Mouse (Mus musculus): ENCODE data around the gene Zbtb22.
"Not testable (repeated sequence)": the region's sequence is repeated elsewhere in the genome, so short reads cannot be mapped to it uniquely, and the experiment has no call there.

Zbtb22 gene

DNA sequence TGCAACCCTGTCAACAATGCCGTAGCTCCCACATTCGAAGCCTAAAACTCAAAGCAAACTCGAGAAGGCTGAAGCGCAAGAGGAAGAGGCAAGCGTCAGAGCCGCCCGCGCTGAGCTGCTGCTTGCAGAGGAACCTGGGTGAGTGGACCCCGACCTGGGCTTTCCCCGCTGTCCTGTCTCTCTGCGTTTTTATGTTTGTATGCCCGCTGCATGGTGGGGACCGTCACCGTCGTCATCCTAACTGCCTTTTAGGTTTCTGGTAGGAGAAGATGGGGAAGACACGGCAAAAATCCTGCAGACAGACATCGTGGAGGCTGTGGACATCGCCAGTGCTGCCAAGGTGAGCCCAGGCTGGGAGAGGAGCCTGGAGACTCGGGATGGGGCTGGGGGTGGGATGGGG is 25.7 kb downstream of the Zbtb22 start:
- DNase-seq (ENCODE audit: low spot score in 2 of 2) = no peak

DNA sequence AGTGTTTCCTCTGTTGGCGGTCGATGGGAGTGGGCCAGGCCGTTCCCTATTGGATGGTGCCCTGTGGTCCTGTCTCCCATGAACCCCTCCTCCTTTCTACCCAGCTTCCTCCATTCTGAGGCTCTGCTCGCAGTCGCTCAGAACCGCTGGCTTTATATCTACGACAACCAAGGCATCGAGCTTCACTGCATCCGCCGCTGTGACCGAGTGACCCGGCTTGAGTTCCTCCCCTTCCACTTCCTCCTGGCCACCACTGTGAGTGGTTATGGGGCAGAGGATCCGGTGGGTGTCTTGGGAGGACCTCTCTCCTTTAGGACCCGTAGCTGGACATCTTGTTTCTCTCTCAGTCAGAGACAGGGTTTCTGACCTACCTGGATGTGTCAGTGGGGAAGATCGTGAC is 27.8 kb downstream of the Zbtb22 start:
- DNase-seq (ENCODE audit: low spot score in 2 of 2) = no peak

DNA sequence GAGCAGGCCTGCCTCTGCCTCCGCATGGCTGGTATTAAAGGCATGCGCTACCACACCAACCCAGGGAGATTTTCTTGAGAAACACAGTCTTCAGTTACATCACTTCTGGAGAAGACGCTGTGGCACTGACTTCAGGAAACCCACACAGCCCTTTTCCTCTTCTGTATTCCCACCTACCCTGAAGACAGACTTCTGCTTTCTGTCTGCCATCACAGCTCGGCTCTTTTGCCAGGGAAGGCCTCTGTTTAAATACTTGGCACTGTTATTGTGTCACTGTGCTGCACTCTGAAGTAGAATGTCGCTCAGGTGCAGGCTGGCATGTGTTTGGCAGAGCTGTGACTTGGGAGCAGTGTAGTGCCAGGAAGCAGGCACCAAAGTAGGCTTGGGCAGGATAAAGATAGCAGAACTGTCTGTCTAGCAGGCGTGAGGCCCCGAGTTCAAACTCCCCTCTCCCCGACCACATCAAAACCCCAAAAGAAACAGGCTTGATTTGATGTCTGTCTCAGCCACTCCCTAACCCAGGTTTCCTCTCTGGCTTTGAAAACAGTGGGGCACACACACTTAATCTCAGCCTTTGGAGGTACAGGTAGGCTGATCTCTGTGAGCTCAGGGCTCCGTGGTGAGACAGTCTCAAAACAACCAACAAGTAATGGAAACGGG is 31.9 kb downstream of the Zbtb22 start:
- no peak for DNase-seq (ENCODE audit: low spot score in 2 of 2)

DNA sequence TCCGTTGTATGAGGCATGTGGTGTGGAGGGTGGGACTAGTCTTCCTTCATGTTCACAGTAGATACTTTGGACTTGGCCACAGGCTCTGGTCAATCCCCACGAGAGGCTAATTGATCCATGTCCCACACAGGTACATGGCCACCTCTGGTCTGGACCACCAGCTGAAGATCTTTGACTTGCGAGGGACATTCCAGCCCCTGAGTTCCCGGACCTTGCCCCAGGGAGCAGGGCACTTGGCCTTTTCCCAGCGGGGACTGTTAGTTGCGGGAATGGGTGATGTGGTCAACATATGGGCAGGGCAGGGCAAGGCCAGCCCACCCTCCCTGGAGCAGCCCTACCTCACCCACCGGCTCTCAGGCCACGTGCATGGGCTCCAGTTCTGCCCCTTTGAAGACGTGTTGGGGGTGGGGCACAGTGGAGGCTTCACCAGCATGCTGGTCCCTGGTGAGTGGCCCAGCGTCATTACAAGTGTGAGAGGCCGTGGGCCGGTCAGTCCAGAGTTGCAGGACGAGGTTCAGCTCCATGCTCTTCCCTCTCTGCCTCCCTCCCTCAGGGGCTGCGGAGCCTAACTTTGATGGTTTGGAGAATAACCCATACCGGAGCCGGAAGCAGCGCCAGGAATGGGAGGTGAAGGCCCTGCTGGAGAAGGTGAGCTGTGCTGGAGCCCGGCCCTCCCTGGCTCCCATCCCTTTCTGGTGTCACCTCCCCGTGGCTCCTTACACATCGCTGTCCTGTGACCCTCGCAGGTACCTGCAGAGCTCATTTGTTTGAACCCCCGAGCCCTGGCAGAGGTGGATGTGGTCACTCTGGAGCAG is 32.6 kb downstream of the Zbtb22 start:
- no peak for DNase-seq (ENCODE audit: low spot score in 2 of 2)

DNA sequence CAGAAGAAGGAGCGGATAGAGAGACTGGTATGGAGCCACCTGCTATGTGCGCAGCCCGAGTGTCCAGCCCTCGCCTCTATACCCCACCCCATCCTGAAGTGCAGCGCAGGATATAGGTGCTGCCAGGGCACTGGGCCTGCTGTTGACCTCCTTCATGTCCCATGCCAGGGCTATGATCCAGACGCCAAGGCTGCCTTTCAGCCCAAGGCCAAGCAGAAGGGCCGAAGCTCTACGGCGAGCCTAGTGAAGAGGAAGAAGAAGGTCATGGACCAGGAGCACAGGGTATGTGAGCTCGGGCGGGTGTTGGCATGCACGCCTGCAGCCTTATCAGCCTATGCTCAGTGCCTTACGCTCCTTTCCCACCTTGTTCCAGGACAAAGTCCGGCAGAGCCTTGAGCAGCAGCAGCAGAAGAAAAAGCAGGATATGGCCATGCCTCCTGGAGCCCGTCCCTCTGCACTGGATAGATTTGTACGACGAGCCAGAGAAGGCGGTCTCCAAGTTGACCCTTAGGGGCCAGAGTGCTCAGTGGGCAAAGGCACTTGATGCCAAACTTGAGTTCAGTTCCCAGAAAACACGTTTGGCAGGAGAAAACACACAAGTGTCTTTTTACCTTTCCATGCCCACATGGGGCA is 33.3 kb downstream of the Zbtb22 start:
- no peak for DNase-seq (ENCODE audit: low spot score in 2 of 2)

DNA sequence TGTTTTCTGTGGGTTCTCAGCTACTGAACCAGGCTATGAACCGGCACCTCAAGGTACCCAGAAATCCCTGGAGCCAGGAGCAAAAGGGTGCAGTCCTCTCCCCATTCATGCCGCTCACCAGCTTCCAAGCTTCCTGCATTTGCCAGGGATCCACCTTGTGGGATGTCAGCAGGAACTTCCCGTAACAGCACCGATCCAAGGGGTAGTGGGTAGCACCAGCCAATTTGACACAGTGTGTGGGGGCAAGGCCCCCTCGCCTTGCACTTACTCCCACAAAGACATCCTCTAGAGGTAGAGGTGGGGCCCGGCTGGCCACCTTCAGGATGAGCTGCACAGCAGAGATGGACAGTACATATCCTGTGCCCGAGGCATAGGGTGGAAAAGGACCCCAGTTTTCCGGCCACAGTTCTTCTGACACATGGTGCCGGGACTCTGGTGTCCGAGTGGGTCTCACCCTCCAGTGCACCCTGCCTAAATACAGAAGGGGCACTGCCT is 34.5 kb downstream of the Zbtb22 start:
- peak in 1 of 2 experiments; percentile 59 for DNase-seq (ENCODE audit: low spot score in 2 of 2)

DNA sequence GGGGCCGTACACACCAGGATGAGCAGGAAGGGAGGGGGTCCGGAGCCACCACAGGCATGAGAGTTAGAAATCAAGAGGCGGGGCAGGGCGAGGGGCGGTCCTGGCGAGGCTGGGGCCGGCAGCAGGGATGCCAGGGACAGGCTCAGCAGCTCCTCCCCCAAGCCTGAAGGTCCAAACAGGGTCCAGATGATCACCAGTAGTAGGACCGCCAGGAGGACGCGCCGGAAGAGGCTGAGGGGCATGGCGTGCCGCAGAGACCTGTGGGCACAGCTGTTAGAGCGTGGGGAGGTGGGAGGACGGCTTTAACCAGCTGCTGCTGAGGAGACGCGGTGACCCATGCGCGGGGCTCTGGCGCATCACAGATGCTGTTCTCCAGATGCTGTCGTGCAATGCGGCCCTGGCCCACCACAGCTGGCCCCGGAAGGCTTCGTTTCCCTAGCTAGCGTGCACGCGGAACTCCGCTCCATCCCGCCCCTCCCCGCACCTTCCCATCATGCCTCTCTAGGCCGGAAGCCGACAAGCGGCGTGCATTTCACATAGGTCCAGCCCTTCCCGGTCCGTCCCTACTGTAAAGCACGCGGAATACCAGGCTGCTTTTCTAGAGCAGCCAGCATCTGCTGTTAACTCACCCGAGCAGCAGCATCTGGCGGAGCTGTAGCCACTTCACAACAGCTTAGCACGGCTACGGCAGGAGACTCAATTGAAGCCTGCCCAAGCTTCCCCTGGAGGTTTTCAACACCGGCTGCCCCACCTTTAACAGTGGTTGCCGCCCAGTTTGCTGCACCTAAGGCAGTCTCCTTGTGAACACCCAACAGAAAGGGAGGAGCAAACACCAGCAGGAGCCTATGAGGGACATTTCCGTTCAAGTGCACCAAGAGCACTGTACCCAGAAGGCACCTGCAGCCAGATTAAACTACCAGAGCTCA is 35.6 kb downstream of the Zbtb22 start, which contains the start of gene B3galt4:
Gene B3galt4 (minus strand): TSS at position 468 of the 926 bp plus-strand sequence.
- peak; percentile 82 to 83 for DNase-seq (ENCODE audit: low spot score in 2 of 2)

DNA sequence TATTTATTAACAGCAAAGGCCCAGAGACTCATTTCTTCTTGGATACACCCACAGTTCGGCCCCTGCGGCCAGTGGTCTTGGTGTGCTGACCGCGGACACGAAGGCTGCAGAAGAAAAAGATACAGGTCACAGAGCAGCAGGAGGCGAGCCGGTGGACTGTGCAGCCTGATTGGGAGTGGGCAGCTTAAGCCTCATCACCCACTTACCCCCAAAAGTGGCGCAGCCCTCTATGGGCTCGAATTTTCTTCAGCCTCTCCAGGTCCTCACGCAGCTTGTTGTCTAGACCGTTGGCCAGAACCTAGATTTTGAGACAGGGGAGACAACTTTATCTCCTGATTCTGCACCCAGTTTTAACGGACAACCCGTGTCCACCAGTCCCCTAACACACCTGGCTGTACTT is 36.3 kb downstream of the Zbtb22 start:
- DNase-seq (ENCODE audit: low spot score in 2 of 2) = not testable (repeated sequence)

DNA sequence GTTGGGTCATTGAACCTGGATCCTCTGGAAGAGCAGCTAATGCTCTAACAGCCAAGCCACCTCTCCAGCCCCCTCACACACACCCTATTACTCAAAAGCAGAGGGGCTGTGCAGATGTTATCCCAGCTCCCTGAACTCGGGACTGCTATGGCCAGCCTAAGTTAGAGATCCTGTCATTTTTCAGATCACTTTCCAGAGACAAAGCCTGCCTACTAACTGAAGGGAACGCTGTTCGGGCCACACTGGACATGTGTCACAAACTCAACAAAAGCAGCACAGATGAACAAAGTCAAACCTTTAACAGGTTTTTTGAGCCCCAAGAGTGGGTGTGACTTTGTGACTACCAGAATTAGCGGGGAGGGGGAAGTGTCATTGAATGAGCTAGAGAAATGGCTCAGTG is 37.2 kb downstream of the Zbtb22 start:
- no peak for DNase-seq (ENCODE audit: low spot score in 2 of 2)

DNA sequence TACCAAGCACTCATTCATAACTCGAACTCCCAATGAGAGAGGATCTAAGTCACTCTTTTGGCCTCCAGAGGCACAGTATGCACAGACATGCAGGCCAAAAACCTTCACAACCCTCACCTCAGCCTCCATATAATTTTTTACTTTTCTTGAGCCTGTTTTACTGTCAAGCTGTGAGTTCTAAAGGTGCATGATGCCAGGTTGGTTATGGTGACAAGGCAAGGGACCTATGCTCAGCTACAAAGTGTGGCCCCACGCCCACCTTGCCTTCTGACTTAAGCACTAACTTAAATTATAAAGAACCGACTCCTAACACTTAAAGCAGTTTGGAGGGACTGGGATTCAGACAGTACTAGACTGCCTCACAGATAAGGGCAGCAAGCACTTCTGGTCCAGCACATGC is 37.6 kb downstream of the Zbtb22 start:
- DNase-seq (ENCODE audit: low spot score in 2 of 2) = no peak

DNA sequence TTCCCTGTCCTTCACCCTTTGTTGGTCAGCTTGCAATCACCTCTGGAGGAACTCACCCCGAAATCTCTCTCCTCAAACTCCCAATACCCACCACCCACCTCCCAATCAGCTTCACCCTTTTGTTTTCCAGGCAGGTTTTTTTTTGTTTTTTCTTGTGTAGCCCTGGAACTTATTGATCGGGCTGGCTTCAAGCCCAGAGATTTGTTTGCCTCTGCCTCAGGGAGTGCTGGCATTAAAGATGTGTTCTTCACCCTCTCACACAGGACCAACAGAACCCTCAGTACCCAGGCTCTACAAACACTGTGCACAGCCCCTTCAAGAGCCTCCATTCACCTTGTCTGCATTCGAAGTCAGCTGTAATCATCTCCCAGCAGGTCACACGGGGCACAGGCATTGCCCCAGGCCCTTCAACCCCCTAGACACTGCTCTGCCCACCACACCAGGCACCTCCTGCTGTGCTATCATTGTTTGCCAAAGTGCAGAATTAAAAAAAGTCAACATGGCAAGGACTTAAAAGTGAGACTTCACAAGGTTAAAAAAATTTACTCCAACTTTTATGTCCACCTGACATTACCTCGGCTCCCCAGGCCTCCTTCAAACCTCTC is 38.4 kb downstream of the Zbtb22 start:
- no peak for DNase-seq (ENCODE audit: low spot score in 2 of 2)

DNA sequence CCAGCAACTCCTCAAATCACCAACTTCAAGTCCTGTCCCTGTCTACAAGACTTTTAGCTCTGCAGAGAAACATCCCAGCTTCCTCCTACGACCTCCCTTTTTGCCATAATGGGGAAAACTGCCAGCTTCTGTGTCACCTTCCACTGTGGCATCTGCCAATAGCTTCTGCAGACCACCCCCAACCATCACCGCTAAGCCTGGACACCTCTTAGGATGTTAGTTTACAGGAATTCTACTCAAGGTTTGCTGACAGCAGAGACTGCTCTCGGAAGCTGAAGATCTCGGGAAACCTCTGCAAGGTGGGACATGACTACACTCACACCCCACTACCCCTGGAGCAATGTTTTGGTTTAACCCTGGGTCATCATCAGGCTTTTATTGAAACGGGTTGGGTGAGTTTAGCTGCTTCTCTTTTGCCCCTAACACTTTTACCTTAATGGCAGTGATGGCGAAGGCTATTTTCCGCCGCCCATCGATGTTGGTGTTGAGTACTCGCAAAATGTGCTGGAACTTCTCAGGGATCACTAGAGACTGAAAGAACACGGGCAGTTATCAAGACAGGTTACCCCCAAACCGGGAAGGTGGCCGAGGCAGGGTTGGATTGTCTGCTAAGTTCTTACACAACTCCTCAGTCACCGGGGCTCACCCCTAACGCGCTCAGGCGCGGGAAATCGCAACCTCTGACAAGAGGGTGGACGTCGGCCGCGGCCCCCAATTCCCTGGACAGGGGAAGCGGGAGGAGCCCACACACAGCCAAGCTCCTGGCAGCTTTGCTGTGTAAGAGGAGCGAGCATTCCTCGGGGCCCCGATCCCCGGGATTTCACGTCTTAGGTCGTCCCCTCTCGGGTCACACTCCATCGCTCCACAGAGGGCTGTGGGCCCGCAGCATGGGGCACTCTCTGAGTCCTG is 39.2 kb downstream of the Zbtb22 start:
- DNase-seq (ENCODE audit: low spot score in 2 of 2) = no peak

DNA sequence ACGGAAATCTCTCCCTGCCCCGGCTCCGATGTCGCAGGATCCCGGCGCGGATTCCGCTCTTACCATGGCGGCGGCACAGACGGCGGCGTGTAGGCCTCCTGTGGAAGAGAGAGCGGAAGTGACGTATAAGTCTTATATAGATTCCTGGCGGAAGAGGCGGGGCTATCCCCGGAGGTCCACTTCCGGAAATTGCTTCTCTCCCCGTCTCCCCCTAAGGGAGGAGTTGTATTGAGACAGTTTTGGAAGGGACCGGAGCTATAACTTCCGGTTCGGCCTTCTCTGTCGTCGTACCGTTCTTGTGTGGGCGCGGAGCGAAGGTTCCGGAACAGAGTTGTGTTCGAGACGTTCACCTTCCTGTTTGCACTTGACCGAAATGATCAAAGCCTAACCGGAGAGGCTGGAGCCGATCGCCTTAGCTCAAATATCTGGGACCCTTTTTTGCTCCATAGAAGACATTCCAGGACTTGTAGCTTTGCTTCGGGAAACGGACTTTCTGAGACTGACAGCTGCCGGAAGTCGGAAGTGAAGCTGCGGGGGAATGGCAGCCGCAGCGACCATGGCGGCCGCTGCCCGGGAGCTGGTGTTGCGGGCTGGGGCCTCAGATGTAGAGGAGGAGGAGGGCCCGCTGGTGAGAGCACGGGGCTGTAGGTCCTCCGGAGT is 40.0 kb downstream of the Zbtb22 start, which contains the start of the genes Vps52 and Rps18:
Gene Vps52 (plus strand): TSS at position 258 of the 660 bp plus-strand sequence.
Gene Rps18 (minus strand): TSS at position 447 of the 660 bp plus-strand sequence.
- DNase-seq (ENCODE audit: low spot score in 2 of 2) = peak; percentile 93

DNA sequence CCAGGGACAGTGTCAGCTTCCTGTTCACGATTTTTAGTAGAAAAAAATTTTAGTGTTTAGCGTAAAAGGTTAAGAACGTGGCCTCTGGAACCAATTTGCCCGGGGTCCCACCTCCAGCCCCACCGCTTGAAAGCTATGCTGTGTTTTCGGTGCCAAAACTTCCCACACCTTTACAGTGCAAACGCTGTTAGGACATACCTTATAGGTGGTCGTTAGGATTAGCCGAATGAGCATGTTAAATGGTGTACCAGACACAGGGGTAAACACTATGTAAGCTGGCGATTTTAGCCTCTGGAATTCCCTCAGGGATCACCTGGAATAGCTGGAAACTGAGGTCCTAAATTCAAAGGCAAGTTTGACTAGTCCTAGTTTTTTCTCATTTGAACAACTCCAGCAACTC is 40.6 kb downstream of the Zbtb22 start:
- DNase-seq (ENCODE audit: low spot score in 2 of 2) = no peak

DNA sequence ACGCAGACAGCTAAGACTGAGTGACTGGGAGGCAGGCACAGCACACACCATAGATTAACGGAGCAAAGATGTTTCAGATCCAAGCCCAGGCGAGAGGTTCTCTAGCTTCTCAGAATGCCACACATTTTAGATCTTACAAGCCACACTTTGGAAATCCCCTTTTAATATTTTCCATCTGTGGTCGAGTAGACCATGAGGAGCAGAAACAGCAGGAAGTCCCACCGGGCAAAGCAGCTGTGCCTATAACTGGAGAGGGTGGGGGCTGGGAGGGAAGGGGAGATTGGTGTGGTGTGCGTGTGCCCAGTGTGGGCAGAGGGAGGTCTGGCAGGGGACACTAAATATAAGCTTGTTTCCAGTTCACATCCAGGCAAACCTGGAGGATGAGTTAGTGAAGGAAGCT is 41.8 kb downstream of the Zbtb22 start:
- DNase-seq (ENCODE audit: low spot score in 2 of 2) = no peak

DNA sequence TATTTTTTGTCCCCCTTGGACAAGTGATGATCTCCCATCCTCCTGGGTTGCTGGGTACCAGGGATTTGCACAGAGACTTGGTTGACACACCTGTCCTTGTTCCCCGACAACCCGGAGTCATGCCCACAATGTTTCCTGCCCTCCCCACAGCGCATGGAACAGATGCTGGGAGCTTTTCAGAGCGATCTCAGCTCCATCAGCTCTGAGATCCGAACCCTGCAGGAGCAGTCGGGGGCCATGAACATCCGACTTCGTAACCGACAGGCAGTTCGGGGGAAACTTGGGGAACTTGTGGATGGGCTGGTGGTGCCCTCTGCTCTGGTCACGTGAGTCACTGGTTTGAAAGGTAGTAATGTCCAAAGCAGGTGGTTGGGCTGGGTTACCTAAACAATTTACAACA is 42.7 kb downstream of the Zbtb22 start:
- peak in 1 of 2 experiments; percentile 59 for DNase-seq (ENCODE audit: low spot score in 2 of 2)

DNA sequence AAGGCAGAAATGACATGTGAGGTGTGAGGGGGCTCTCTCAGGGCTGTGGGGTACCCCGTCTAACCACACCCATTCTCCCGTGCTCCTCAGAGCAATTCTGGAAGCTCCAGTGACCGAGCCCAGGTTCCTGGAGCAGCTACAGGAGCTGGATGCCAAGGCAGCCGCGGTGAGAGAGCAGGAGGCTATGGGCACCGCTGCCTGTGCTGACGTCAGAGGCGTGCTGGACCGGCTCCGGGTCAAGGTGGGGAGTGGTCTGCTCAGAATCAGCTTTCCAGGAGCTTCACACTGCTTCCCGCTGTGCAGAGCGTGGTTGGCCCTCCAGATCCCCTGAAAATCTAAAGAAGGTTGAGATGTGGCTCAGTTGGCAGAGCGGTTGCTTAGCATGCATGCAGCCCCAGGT is 43.4 kb downstream of the Zbtb22 start:
- peak in 1 of 2 experiments; percentile 67 for DNase-seq (ENCODE audit: low spot score in 2 of 2)

DNA sequence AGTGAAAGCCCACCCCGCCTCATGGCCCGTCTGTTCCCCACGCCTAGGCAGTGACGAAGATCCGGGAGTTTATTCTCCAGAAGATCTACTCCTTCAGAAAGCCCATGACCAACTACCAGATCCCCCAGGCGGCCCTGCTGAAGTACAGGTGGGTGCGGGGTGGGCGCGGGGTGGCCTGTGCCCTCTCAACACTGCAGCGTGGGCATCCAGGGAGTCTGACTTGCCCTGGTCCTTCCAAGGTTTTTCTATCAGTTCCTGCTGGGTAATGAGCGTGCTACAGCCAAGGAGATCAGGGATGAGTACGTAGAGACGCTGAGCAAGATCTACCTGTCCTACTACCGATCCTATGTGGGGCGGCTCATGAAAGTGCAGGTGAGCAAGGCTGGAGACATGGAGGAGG is 44.2 kb downstream of the Zbtb22 start:
- DNase-seq (ENCODE audit: low spot score in 2 of 2) = peak in 1 of 2 experiments; percentile 59

DNA sequence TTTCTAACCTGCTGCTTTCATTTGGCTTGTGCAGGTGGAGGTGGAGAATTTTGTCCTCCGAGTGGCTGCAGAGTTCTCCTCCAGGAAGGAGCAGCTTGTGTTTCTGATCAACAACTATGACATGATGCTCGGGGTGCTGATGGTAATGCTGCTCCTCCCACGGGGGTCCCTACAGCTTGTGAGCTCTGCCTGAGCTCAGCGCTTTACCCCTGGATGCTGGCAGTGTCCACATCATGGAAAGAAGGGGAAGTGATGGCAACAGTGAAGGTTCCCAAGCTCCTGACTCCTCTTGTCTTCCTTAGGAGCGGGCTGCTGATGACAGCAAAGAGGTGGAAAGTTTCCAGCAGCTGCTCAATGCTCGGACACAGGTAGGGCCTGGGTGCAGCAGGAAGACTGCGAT is 47.2 kb downstream of the Zbtb22 start:
- DNase-seq (ENCODE audit: low spot score in 2 of 2) = no peak
